Mouse (Mus musculus) frontal cortex, postnatal 25 days (tissue): ENCODE measurements around the gene Reep1.

Source experiments
- DNase-seq, 2 experiments: peaks; one replicate each; pipeline ENCODE4 v3.0.0; 2022; ENCODE audit warnings: low spot score in 2 of 2

Gene Reep1

GRCm38 (mm10) chr6:71707511-71708501 is at the start of gene Reep1:
Reep1 (plus strand) TSS chr6:71707561.
- DNase-seq, result peak; percentile 33 to 39

GRCm38 (mm10) chr6:71658290-71658689 is 49.1 kb upstream of the Reep1 start:
- no peak for DNase-seq

GRCm38 (mm10) chr6:71664511-71664910 is 42.9 kb upstream of the Reep1 start:
- DNase-seq, result no peak

GRCm38 (mm10) chr6:71673166-71673565 is 34.2 kb upstream of the Reep1 start:
- DNase-seq, result no peak

- DNase-seq, result no peak
Observed at GRCm38 (mm10) chr6:71678891-71679290, 28.5 kb upstream of the Reep1 start.

- DNase-seq, result no peak
Observed at GRCm38 (mm10) chr6:71695150-71695549, 12.2 kb upstream of the Reep1 start.

GRCm38 (mm10) chr6:71695599-71695998 is 11.8 kb upstream of the Reep1 start:
- DNase-seq, result no peak

- no peak for DNase-seq
Observed at GRCm38 (mm10) chr6:71706871-71707270, 490 bp upstream of the Reep1 start.

- DNase-seq, result no peak
Observed at GRCm38 (mm10) chr6:71708528-71708927, 1.2 kb downstream of the Reep1 start.

GRCm38 (mm10) chr6:71710323-71710722 is 3.0 kb downstream of the Reep1 start:
- DNase-seq, result no peak

GRCm38 (mm10) chr6:71711201-71711600 is 3.8 kb downstream of the Reep1 start:
- no peak for DNase-seq

- no peak for DNase-seq
Observed at GRCm38 (mm10) chr6:71713532-71713931, 6.2 kb downstream of the Reep1 start.

GRCm38 (mm10) chr6:71715006-71715405 is 7.6 kb downstream of the Reep1 start:
- no peak for DNase-seq

- no peak for DNase-seq
Observed at GRCm38 (mm10) chr6:71716434-71716833, 9.1 kb downstream of the Reep1 start.

- DNase-seq, result no peak
Observed at GRCm38 (mm10) chr6:71718322-71718721, 11.0 kb downstream of the Reep1 start.

GRCm38 (mm10) chr6:71719302-71719701 is 11.9 kb downstream of the Reep1 start:
- DNase-seq, result no peak

- no peak for DNase-seq
Observed at GRCm38 (mm10) chr6:71722988-71723387, 15.6 kb downstream of the Reep1 start.

GRCm38 (mm10) chr6:71723555-71723954 is 16.2 kb downstream of the Reep1 start:
- DNase-seq, result no peak

GRCm38 (mm10) chr6:71726710-71727109 is 19.3 kb downstream of the Reep1 start:
- no peak for DNase-seq

GRCm38 (mm10) chr6:71728306-71728705 is 20.9 kb downstream of the Reep1 start:
- no peak for DNase-seq

GRCm38 (mm10) chr6:71734910-71735599 is 27.7 kb downstream of the Reep1 start:
- no peak for DNase-seq

- no peak for DNase-seq
Observed at GRCm38 (mm10) chr6:71735600-71736010, 28.2 kb downstream of the Reep1 start.

- DNase-seq, result no peak
Observed at GRCm38 (mm10) chr6:71736101-71736500, 28.7 kb downstream of the Reep1 start.
